Mouse (Mus musculus): ENCODE measurements around the gene Lgr5.

DNA sequence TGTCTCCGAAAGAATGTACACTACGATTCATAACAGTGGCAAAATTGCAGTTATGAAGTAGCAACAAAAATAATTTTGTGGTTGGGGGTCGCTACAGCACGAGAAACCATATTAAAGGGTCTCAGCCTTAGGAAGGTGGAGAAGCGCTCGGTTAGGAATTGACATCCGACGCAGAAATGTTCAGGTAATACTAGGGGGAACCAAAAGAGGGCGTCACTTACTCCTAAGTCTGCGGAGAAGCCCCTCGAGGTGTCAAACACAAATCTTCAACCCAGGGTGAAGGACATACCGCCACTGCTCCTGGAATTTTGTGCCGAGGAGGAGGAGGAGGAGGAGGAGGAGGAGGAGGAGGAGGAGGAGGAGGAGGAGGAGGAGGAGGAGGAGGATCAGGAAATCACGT lies 2.9 kb downstream of the Lgr5 start:
- TF ChIP-seq GATA1 (IDR thresholded peaks at IDR 0.05; ENCODE audit: borderline replicate concordance, low read length), result no peak
- TF ChIP-seq POLR2AphosphoS5 (IDR thresholded peaks at IDR 0.05; ENCODE audit: insufficient replicate concordance, low read depth, low read length), result no peak
- no peak for TF ChIP-seq CTCF (IDR thresholded peaks at IDR 0.05; ENCODE audit: low read depth, low read length)
- no peak for TF ChIP-seq TAL1 (conservative IDR thresholded peaks at IDR 0.05; ENCODE audit: low read depth, low read length)
- no peak for TF ChIP-seq GATA2 (IDR thresholded peaks at IDR 0.05; ENCODE audit: borderline replicate concordance, low read depth, low read length)
